Mouse (Mus musculus) limb, embryonic 11.5 days (tissue): ENCODE data around the gene Osbpl5. TPM values are rescaled to one million over a fixed set of nuclear protein-coding genes. Genes with fewer than 3 reads are reported as not detected.
A peak's percentile ranks its signal among the peaks of the same experiment; 100 is the strongest.
"Not testable (repeated sequence)": the region's sequence is repeated elsewhere in the genome, so short reads cannot be mapped to it uniquely, and the experiment has no call there.

Source experiments
- ATAC-seq: fragments of 200-750 bp; cut with Nextera tagmentation; 2 replicates; pipeline ENCODE4 v1.8.0; 2017; ENCODE audit warnings: low read depth; ENCODE audit not compliant: insufficient number of reproducible peaks, low FRiP score, low TSS enrichment
- DNase-seq: peaks from one replicate; pipeline ENCODE4 v3.0.0-alpha.2; 2015; ENCODE audit warnings: low spot score
- H3K27ac ChIP-seq: fragments of 300-500 bp; sonication (generic); replicated peaks from 2 replicates; pipeline ENCODE4 v1.5.1; 2014; ENCODE audit warnings: low read depth, mild to moderate bottlenecking, low read length
- H3K27me3 ChIP-seq: fragments of 300-500 bp; sonication (generic); 2 replicates; pipeline ENCODE4 v1.6.1; 2014; ENCODE audit warnings: mild to moderate bottlenecking, low read length, mixed read lengths; ENCODE audit not compliant: control insufficient read depth, insufficient read depth
- H3K36me3 ChIP-seq: fragments of 300-500 bp; sonication (generic); 2 replicates; pipeline ENCODE4 v1.6.1; 2014; ENCODE audit warnings: mild to moderate bottlenecking, low read length, moderate library complexity, mixed read lengths; ENCODE audit not compliant: control insufficient read depth, insufficient read depth
- H3K4me1 ChIP-seq: fragments of 300-500 bp; sonication (generic); 2 replicates; pipeline ENCODE4 v1.6.1; 2014; ENCODE audit warnings: low read length, mixed read lengths; ENCODE audit not compliant: control insufficient read depth, insufficient read depth
- H3K4me2 ChIP-seq: fragments of 300-500 bp; sonication (generic); 2 replicates; pipeline ENCODE4 v1.6.1; 2014; ENCODE audit warnings: low read depth, mild to moderate bottlenecking, moderate library complexity; ENCODE audit not compliant: severe bottlenecking
- H3K4me3 ChIP-seq: fragments of 300-500 bp; sonication (generic); 2 replicates; pipeline ENCODE4 v1.5.1; 2014; ENCODE audit warnings: low read depth, low read length
- H3K9ac ChIP-seq: fragments of 300-500 bp; sonication (generic); 2 replicates; pipeline ENCODE4 v1.6.1; 2014; ENCODE audit warnings: mild to moderate bottlenecking, low read length
- H3K9me3 ChIP-seq: fragments of 300-500 bp; sonication (generic); 2 replicates; pipeline ENCODE4 v1.6.1; 2016; ENCODE audit warnings: low read length; ENCODE audit not compliant: control insufficient read depth
- whole genome bisulfite sequencing: fragments of 180-500 bp; shearing (Covaris S2); extraction: QIAGEN DNeasy Blood & Tissue Kit; methylation state at CpG from one replicate; pipeline ENCODE4 v1.1.7; 2014; 5-methylcytosine and 5-hydroxymethylcytosine counted together
- polyA plus RNA-seq: library from polyadenylated mRNA; unstranded; fragments of >200 nt; fragmentation: Nextera tagmentation; extraction: Ambion mirVana; gene quantifications from 2 replicates; pipeline ENCODE4 v1.2.1, GENCODE M21; 2014

Gene Osbpl5
- polyA plus RNA-seq, 1 experiment from 2014 or later: 17.9 TPM

DNA sequence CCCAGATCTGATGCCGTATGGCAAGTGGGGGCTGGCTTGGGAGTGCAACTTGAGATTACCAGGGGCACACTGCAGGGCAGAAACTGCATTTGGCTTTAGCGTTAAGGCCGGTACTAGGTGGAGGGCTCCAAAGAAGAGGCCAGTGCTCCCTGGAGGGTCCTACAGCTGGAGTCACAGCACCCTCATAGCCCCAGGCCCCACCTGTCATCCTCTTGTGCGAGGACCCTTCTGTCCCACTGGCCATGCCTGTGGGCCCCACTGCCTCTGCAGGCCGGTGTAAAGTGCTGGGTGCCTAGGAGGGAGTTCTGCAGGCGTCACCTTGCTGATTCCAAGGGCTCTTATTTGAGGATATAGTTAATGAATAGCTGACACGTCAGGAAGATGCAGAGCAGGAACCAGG lies 67.3 kb downstream of the Osbpl5 start:
- 81% methylated on average over 7 of the region's 7 CpGs for WGBS
- H3K36me3 ChIP-seq: peaks cover 9% of the 10 kb centered on the region; the same call in 1 of the 2 replicates
- no peaks in the 10 kb centered on the region for H3K4me1 ChIP-seq
- ATAC-seq (no peak), DNase-seq (no peak)
- H3K4me2 ChIP-seq: no peak overlapping the region
- H3K9ac ChIP-seq: no peak overlapping the region
- no peak overlapping the region for H3K27ac ChIP-seq
- no peaks in the 10 kb centered on the region for H3K9me3 ChIP-seq
- no peak overlapping the region for H3K4me3 ChIP-seq
- no peaks in the 10 kb centered on the region for H3K27me3 ChIP-seq

GRCm38 (mm10) chr7:143686676-143687075 lies 70.1 kb downstream of the Osbpl5 start:
- not testable (repeated sequence) for DNase-seq, ATAC-seq, H3K36me3 ChIP-seq, H3K9ac ChIP-seq, H3K9me3 ChIP-seq, H3K27me3 ChIP-seq, H3K4me2 ChIP-seq, H3K4me3 ChIP-seq, H3K4me1 ChIP-seq, H3K27ac ChIP-seq
- 77% methylated on average over 3 of the region's 3 CpGs for WGBS

GRCm38 (mm10) chr7:143686191-143686590 lies 70.6 kb downstream of the Osbpl5 start:
- WGBS: 62% methylated on average over 4 of the region's 4 CpGs
- H3K27ac ChIP-seq: not testable (repeated sequence)

DNA sequence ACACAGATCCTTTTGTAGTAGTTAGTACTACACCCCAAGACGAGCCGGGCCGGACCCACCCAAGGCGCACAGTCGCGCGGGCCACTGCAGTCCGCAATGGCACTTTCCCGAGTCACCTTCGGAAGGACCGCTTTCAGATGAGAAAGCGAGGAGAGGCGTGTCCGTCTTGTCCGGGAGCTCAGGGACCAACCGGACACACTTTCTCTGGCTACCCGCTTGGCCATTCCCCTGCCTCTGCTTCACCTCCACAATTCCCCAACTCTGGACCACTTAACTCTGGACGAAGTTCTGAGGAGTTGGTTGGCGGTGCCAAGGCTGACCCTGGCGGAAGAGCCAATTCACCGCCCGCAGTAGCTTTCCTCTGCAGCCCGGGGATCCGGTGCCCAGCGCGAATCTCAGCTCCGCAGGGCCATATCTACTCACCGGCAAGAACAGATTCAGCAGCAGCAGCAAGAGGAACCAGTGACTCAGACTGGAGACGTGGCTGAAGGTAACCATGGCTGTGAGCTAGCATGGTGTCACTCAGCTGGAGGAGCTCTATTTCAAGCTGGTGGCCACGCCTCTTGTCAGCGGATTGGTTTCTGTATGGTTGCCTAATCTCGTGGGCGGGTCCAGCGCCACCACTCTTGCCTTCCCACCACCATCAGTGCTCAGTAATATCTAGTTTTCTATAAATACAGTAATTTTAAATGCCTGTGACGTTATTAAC lies 71.3 kb downstream of the Osbpl5 start, which contains the start of gene Tnfrsf23:
Gene Tnfrsf23, minus strand, starts transcription at position 514 of the 709 bp plus-strand sequence.
- H3K9me3 ChIP-seq: no peaks in the 10 kb centered on the region
- H3K4me2 ChIP-seq: peak within 1 kb of the TSS; percentile 70
- DNase-seq (peak; percentile 71), ATAC-seq (peak; percentile 80; the same call in 1 of the 2 replicates)
- 0 out of 2 replicates have a peak, but pooled peaks cover 4% of the 10 kb centered on the region for H3K36me3 ChIP-seq
- H3K4me1 ChIP-seq: no peaks in the 10 kb centered on the region
- no peaks in the 10 kb centered on the region for H3K27me3 ChIP-seq
- H3K27ac ChIP-seq: no peak within 1 kb of the TSS
- WGBS: 4% methylated on average over 35 of the region's 35 CpGs
- H3K4me3 ChIP-seq: peak within 1 kb of the TSS; percentile 30
- H3K9ac ChIP-seq: no peak within 1 kb of the TSS; the same call in 1 of the 2 replicates

More at GRCm38 (mm10) chr7:143686191-143686590, 70.6 kb downstream of the Osbpl5 start:
- H3K27me3 ChIP-seq, H3K36me3 ChIP-seq, H3K4me3 ChIP-seq, H3K9ac ChIP-seq, DNase-seq, H3K9me3 ChIP-seq, ATAC-seq, H3K4me2 ChIP-seq, H3K4me1 ChIP-seq: not testable (repeated sequence)

GRCm38 (mm10) chr7:143684569-143684968 lies 72.2 kb downstream of the Osbpl5 start:
- not testable (repeated sequence) for H3K9ac ChIP-seq, H3K4me2 ChIP-seq, H3K27ac ChIP-seq, H3K36me3 ChIP-seq, H3K4me1 ChIP-seq, DNase-seq, ATAC-seq, H3K4me3 ChIP-seq, H3K9me3 ChIP-seq, H3K27me3 ChIP-seq
- WGBS: 80% methylated on average over 1 of the region's 2 CpGs

- Histone ChIP-seq H3K27me3 (no peaks in the 10 kb centered on the region), H3K4me2 (no peak overlapping the region), H3K27ac (no peak overlapping the region), H3K36me3 (no peaks in the 10 kb centered on the region), H3K9me3 (no peaks in the 10 kb centered on the region), H3K9ac (no peak overlapping the region), H3K4me3 (no peak overlapping the region), H3K4me1 (no peaks in the 10 kb centered on the region)
- 86% methylated on average over 1 of the region's 1 CpGs for WGBS
- DNase-seq (no peak), ATAC-seq (no peak)
These were observed 75.2 kb downstream of the Osbpl5 start for GRCm38 (mm10) chr7:143681566-143681965.

DNA sequence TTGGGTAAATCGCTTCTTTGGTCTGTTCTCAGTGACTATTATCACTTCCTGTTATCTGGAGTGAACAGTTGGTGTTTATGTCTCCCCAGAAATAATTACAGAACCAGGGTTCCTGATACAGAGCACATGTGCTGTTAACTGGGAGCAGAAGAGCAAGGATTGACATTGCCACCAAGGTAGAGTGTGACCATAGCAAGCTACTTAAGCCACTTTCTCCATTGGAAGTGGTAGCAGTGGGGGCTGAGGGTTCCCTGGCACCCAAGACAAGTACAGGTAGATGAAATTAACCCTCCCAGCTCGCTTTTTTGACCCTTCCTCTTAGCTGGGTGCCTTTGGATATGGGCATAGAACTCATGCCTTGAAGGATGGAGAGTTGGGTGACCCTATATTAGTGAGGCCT lies 75.9 kb downstream of the Osbpl5 start:
- H3K9ac ChIP-seq, H3K27ac ChIP-seq, ATAC-seq, H3K36me3 ChIP-seq, H3K4me3 ChIP-seq, DNase-seq, H3K9me3 ChIP-seq, H3K4me2 ChIP-seq, H3K4me1 ChIP-seq, H3K27me3 ChIP-seq: not testable (repeated sequence)
- 56% methylated on average over 2 of the region's 2 CpGs for WGBS

GRCm38 (mm10) chr7:143679650-143680049 lies 77.1 kb downstream of the Osbpl5 start:
- not testable (repeated sequence) for H3K27me3 ChIP-seq, H3K27ac ChIP-seq, H3K4me1 ChIP-seq, ATAC-seq, H3K4me2 ChIP-seq, DNase-seq, H3K4me3 ChIP-seq, H3K36me3 ChIP-seq, H3K9ac ChIP-seq, H3K9me3 ChIP-seq
- WGBS: 85% methylated on average over 2 of the region's 2 CpGs
